Mouse (Mus musculus) heart, embryonic 14.5 days (tissue): Measurements from ENCODE around the gene H2al1m. TPM values are rescaled to one million over a fixed set of nuclear protein-coding genes. Genes with fewer than 3 reads are reported as not detected.
"Not testable (repeated sequence)": the region's sequence is repeated elsewhere in the genome, so short reads cannot be mapped to it uniquely, and the experiment has no call there.

ENCODE experiments used
- ATAC-seq: fragments of 200-750 bp; cut with Nextera tagmentation; 2 replicates; pipeline ENCODE4 v1.8.0; 2017; ENCODE audit warnings: low read depth, moderate TSS enrichment; ENCODE audit not compliant: insufficient number of reproducible peaks, insufficient read depth, low FRiP score
- H3K27ac ChIP-seq, 2 experiments: fragments of 200-500 bp in 1 of 2; fragments of 300-500 bp in 1 of 2; sonication (generic) in 1 of 2; replicated peaks in 1 of 2; 2 replicates each; pipeline ENCODE4 v1.5.1; 2012 to 2014; ENCODE audit warnings: low read depth in 2 of 2, low read length in 2 of 2, control low read depth in 1 of 2, mild to moderate bottlenecking in 1 of 2, mixed read lengths in 1 of 2; ENCODE audit not compliant: control insufficient read depth in 1 of 2, insufficient read depth in 1 of 2
- H3K27me3 ChIP-seq: fragments of 300-500 bp; sonication (generic); 2 replicates; pipeline ENCODE4 v1.6.1; 2014; ENCODE audit warnings: mild to moderate bottlenecking, low read length, control low read depth; ENCODE audit not compliant: control insufficient read depth, insufficient read depth
- H3K36me3 ChIP-seq: fragments of 300-500 bp; sonication (generic); 2 replicates; pipeline ENCODE4 v1.6.1; 2014; ENCODE audit warnings: mild to moderate bottlenecking, control low read depth, low read length, mixed read lengths; ENCODE audit not compliant: control insufficient read depth, insufficient read depth
- H3K4me1 ChIP-seq, 2 experiments: fragments of 200-500 bp in 1 of 2; fragments of 300-500 bp in 1 of 2; sonication (generic) in 1 of 2; 2 replicates each; pipeline ENCODE4 v1.6.1; 2012 to 2014; ENCODE audit warnings: low read length in 2 of 2, control low read depth in 1 of 2, mixed read lengths in 1 of 2; ENCODE audit not compliant: control insufficient read depth in 2 of 2, insufficient read depth in 2 of 2
- H3K4me2 ChIP-seq: fragments of 300-500 bp; sonication (generic); 2 replicates; pipeline ENCODE4 v1.6.1; 2014; ENCODE audit warnings: mild to moderate bottlenecking, low read length
- H3K4me3 ChIP-seq, 2 experiments: fragments of 200-500 bp in 1 of 2; fragments of 300-500 bp in 1 of 2; sonication (generic) in 1 of 2; 2 replicates each; pipeline ENCODE4 v1.5.1; 2012 to 2014; ENCODE audit warnings: low read length in 2 of 2, mild to moderate bottlenecking in 2 of 2, control low read depth in 1 of 2, low read depth in 1 of 2, moderate library complexity in 1 of 2; ENCODE audit not compliant: control insufficient read depth in 1 of 2, insufficient read depth in 1 of 2
- H3K9ac ChIP-seq: fragments of 300-500 bp; sonication (generic); 2 replicates; pipeline ENCODE4 v1.6.1; 2014; ENCODE audit warnings: mild to moderate bottlenecking, low read length
- H3K9me3 ChIP-seq: fragments of 300-500 bp; sonication (generic); 2 replicates; pipeline ENCODE4 v1.6.1; 2016; ENCODE audit warnings: low read length, control low read depth; ENCODE audit not compliant: control insufficient read depth
- WGBS: fragments of 180-500 bp; shearing (Covaris S2); extraction: QIAGEN DNeasy Blood & Tissue Kit; methylation state at CpG from one replicate; pipeline ENCODE4 v1.1.7; 2014; 5-methylcytosine and 5-hydroxymethylcytosine counted together
- polyA plus RNA-seq: library from polyadenylated mRNA; unstranded; fragments of >200 nt; fragmentation: Nextera tagmentation; extraction: Ambion mirVana; gene quantifications from 2 replicates; pipeline ENCODE4 v1.2.1, GENCODE M21; 2014

H2al1m gene
- polyA plus RNA-seq, 1 experiment from 2014 or later = not detected

- H3K4me2 ChIP-seq, ATAC-seq, H3K9ac ChIP-seq, H3K27me3 ChIP-seq, H3K9me3 ChIP-seq, H3K4me3 ChIP-seq, H3K36me3 ChIP-seq, H3K4me1 ChIP-seq, H3K27ac ChIP-seq: not testable (repeated sequence)
- 31% methylated on average over 2 of the region's 2 CpGs for WGBS
These were observed 49.5 kb downstream of the H2al1m start for GRCm38 (mm10) chrX:9333035-9333434.

Other genes with a start within 250 kb of the H2al1m start
- not detected in 2 replicates for gene Fthl17f, start 220.7 kb upstream of the H2al1m start, polyA plus RNA-seq
- not detected in 2 replicates for gene 4930402K13Rik, start 179.2 kb upstream of the H2al1m start, polyA plus RNA-seq
- 0.94 and 1.1 TPM in 2 replicates for gene Lancl3, start 83.9 kb upstream of the H2al1m start, polyA plus RNA-seq
- gene Gm14862, start 26.9 kb upstream of the H2al1m start, polyA plus RNA-seq = 0.27 TPM in 1 of 2 replicates, not detected in the other
- 4.4 and 4.5 TPM in 2 replicates for gene Xk, start 11.0 kb upstream of the H2al1m start, polyA plus RNA-seq
- not detected in 2 replicates for gene H2al1k, start 66.9 kb downstream of the H2al1m start, polyA plus RNA-seq
- gene Cybb, start 204.0 kb downstream of the H2al1m start, polyA plus RNA-seq = 2.6 and 2.9 TPM in 2 replicates